Mouse (Mus musculus) spleen, postnatal 4 days (tissue): ENCODE data around the gene Adprh.
"Not testable (repeated sequence)": the region's sequence is repeated elsewhere in the genome, so short reads cannot be mapped to it uniquely, and the experiment has no call there.

Experiments
- DNase-seq, 2 experiments: peaks; one replicate each; pipeline ENCODE4 v3.0.0; 2022; ENCODE audit warnings: low spot score in 2 of 2

Adprh gene

GRCm38 (mm10) chr16:38452442-38453202 lies at the start of gene Adprh:
Gene Adprh, minus strand, starts transcription at chr16:38452703.
- DNase-seq, result peak; percentile 89 to 94

DNA sequence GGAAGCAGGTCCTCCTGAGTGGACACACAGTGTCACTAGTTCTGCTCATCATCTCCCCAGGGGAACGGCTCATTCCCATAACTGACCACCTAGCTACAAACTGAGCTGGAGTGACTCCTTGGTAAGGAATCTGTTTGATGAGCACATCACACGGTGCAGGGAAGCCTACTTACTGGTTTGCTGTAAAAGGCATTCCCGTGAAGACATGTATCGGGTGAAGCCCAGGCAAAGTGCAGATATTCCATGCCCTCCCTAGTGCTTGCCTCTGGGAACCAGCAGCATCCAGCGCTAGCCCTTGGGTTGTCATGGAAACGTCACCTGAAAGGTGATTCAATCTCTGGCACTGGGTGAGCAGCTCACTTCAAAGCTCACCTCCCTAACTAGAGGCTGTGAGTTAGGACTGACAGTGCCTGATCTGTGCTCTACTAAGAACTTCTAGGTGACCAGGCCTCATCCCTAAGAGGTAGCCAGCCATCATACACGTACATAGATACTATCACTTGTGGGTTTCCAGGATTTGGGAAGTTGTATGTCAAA lies 44.2 kb upstream of the Adprh start:
- no peak for DNase-seq

DNA sequence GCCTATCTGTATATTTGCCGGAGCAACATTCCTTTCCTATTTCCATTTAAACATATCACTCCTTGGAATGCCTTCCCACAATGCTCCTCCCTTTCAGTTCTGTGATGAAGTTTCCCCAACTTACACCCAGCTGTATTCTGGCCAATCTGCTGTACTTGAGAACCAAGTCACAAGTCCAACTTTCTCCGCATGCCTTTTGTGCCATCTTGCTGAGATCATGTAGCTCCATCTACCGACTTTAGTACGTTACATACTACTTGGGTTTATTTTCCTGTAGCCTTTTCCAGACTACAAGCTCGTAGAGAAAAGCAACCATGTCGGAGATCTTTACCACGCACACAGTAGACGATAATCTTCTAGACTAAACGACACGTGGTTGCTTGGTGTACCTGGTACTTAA lies 41.4 kb upstream of the Adprh start:
- DNase-seq, result no peak

- DNase-seq, result no peak
These were observed 40.0 kb upstream of the Adprh start for GRCm38 (mm10) chr16:38492551-38492950.

DNA sequence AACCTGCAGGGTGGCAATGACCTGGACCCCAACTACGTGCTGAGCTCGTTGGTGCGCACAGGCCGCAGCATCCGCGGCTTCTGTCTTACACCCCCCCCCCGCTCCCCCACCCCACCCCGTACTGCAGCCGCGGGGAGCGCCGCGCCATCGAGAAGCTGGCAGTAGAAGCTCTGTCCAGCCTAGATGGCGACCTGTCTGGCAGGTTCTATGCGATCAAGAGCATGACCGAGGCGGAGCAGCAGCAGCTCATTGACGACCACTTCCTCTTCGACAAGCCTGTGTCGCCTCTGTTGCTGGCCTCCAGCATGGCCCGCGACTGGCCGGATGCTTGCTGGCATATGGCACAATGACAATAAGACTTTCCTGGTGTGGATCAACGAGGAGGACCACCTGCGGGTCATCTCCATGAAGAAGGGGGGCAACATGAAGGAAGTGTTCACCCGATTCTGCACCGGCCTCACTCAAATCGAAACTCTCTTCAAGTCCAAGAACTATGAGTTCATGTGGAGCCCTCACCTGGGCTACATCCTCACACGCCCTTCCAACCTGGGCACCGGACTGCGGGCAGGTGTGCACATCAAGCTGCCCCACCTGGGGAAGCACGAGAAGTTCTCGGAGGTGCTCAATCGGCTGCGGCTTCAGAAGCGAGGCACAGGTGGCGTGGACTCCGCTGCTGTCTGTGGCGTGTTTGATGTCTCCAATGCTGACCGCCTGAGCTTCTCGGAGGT lies 31.2 kb upstream of the Adprh start:
- no peak for DNase-seq

- DNase-seq, result peak in 1 of 2 experiments; percentile 40
These were observed 30.5 kb upstream of the Adprh start for GRCm38 (mm10) chr16:38482780-38483562.

DNA sequence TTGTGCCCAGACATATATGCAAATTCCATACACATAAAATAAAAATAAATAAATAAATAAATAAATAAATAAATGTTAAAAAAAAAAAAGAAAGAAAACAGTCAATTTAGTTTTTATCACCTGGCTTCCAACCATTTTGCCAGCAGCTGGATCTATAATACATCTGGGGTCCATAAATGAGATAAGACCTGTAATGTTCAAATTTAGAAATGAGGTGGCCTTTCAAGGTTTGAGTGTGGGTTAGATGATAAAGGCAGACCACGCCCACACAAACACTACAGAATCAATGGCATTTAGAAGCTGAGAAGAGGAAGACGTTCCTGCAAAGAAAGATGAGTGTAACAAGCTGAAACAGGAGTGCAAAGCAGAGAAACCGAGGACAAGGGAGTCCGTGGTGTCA lies 28.8 kb upstream of the Adprh start:
- no peak for DNase-seq

- no peak for DNase-seq
These were observed 25.8 kb upstream of the Adprh start for GRCm38 (mm10) chr16:38478296-38478695.

- not testable (repeated sequence) for DNase-seq
These were observed 24.7 kb upstream of the Adprh start for GRCm38 (mm10) chr16:38477241-38477608.

DNA sequence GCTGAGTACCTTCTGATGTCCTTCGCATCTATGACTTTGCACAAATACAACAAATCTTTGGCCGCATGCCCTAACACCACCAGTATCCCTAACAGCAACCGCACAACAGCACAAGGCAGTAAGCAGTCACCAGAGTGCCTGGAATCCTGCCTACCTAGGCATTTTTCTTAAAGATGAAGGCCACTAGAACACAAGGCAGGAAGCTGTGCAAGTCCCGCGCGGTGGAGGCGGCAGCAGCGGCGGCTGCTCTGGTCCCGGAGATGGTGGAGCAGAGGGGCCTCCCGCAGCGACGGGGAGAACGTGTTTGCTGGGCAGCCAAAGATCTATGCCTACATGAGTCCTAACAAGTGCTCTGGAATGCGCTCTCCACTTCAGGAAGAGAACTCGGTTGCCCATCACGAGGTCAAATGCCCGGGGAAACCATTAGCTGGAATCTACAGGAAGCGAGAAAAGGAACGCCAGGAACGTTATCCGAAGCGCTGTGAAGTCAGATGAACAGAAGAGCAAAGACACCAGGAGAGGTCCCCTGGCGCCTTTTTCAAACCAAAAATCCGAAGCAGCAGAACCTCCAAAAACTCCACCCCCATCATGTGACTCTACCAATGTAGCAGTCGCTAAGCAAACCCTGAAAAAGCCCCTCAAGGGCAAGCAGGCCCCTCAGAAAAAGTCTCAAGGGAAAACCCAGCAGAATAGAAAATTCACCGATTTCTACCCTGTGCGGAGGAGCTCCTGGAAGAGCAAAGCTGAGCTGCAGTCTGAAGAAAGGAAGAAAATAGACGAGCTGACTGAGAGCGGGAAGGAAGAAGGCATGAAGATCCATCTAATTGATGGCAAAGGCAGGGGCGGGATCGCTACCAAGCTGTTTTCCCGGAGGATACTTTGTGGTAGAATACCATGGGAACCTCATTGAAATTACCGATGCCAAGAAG lies 24.1 kb upstream of the Adprh start:
- peak in 1 of 2 experiments; percentile 76 for DNase-seq

DNA sequence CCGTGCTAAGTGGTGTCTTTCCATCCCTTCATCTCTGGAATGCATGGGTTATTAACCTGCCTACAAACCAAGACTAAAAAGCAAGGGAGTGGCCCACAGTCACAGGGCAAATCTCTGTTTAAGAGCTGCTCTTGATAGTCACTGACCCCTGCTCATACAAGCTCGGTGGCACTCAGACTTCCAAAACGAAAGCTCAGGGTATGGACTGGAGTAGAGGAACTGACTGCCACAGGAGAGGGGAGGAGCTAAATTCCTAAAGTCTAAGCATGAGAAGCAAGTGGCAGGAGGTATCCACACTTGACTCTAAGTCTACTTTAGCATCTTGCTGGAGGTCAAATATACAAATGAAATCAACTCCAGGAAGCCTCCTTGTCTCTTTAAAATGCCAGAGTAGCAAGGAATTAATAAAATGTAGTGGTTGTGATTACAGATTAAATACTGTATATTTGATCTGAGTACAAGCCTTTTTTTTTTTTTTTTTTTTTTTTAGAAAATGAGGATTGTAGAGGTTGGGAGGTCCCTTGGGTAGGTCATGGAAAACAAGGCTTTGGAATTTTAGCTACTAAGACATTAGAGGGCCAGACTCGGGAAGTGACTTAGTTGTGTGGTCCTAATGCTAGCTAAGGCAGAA lies 23.3 kb upstream of the Adprh start:
- DNase-seq, result no peak

DNA sequence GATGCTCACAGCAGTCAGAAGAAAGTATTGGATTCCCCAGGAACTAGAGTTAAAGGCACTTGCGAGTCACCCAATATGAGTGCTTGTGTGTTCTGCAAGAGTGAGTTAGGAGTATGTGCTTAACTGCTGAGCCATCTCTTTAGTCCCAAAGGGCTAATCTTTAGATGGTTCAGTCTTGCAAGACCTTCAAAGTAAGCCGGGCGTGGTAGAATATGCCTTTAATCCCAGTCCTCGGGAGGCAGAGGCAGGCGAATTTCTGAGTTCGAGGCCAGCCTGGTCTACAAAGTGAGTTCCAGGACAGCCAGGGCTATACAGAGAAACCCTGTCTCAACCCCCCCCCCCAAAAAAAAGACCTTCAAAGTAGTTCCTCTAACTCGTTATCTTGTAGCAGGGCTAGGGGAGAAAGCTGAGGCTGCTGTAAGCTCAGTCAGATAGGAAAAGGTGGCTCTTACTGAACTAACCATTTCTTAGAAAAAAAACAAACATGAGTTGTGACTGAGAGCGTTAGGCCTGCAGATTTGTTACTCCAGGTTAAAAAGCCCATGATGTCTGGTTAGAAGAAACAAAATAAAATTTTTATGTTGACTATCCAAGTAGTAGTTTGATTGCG lies 22.3 kb upstream of the Adprh start:
- no peak for DNase-seq

GRCm38 (mm10) chr16:38473661-38474060 lies 21.2 kb upstream of the Adprh start:
- no peak for DNase-seq

DNA sequence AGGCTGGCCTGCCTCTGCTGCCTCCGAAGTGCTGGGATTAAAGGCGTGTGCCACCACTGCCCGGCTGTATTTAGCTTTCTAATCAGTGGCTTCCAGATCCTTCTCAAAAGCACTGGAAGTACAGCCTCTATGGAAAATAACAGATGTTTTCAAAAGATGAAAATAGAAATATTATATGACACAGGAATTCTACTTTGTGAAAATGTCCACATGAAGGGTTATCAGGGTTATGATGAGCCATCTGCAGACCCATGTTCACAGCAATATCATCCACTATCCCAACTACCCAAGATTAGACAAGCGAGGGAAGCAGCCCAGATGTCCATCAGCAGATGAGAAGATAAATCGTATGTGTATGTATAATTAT lies 20.0 kb upstream of the Adprh start:
- DNase-seq, result no peak

GRCm38 (mm10) chr16:38471697-38472506 lies 19.4 kb upstream of the Adprh start:
- no peak for DNase-seq

GRCm38 (mm10) chr16:38469437-38469836 lies 16.9 kb upstream of the Adprh start:
- DNase-seq, result no peak

GRCm38 (mm10) chr16:38468706-38469018 lies 16.2 kb upstream of the Adprh start:
- no peak for DNase-seq

GRCm38 (mm10) chr16:38467917-38468705 lies 15.6 kb upstream of the Adprh start:
- no peak for DNase-seq
